Mouse (Mus musculus): Measurements from ENCODE around the gene Ldb1.

Ldb1 gene

GRCm38 (mm10) chr19:46044993-46045695 lies at the start of gene Ldb1:
TSS of gene Ldb1 (minus strand) at chr19:46045214.
- peak; percentile 90 for DNase-seq (ENCODE audit: low read depth, low spot score)

GRCm38 (mm10) chr19:46094144-46094543 lies 49.1 kb upstream of the Ldb1 start:
- DNase-seq (ENCODE audit: low read depth, low spot score) = no peak

- no peak for DNase-seq (ENCODE audit: low read depth, low spot score)
Measured at GRCm38 (mm10) chr19:46091641-46092040, 46.6 kb upstream of the Ldb1 start.

GRCm38 (mm10) chr19:46087871-46088270 lies 42.9 kb upstream of the Ldb1 start:
- peak; percentile 19 for DNase-seq (ENCODE audit: low read depth, low spot score)

- peak; percentile 66 for DNase-seq (ENCODE audit: low read depth, low spot score)
Measured at GRCm38 (mm10) chr19:46086337-46086736, 41.3 kb upstream of the Ldb1 start.

GRCm38 (mm10) chr19:46085185-46085584 lies 40.2 kb upstream of the Ldb1 start:
- no peak for DNase-seq (ENCODE audit: low read depth, low spot score)

- DNase-seq (ENCODE audit: low read depth, low spot score) = no peak
Measured at GRCm38 (mm10) chr19:46078535-46078934, 33.5 kb upstream of the Ldb1 start.

- peak; percentile 99 for DNase-seq (ENCODE audit: low read depth, low spot score)
Measured at GRCm38 (mm10) chr19:46075616-46076607, 30.9 kb upstream of the Ldb1 start, which contains the start of gene Nolc1. TSS of gene Nolc1 (plus strand) at chr19:46075863.

- DNase-seq (ENCODE audit: low read depth, low spot score) = no peak
Measured at GRCm38 (mm10) chr19:46074266-46074665, 29.3 kb upstream of the Ldb1 start.

GRCm38 (mm10) chr19:46073285-46073684 lies 28.3 kb upstream of the Ldb1 start:
- DNase-seq (ENCODE audit: low read depth, low spot score) = no peak

GRCm38 (mm10) chr19:46068054-46068453 lies 23.0 kb upstream of the Ldb1 start:
- DNase-seq (ENCODE audit: low read depth, low spot score) = no peak

GRCm38 (mm10) chr19:46060845-46061244 lies 15.8 kb upstream of the Ldb1 start:
- DNase-seq (ENCODE audit: low read depth, low spot score) = no peak

- no peak for DNase-seq (ENCODE audit: low read depth, low spot score)
Measured at GRCm38 (mm10) chr19:46058466-46058865, 13.5 kb upstream of the Ldb1 start.

- DNase-seq (ENCODE audit: low read depth, low spot score) = peak; percentile 63
Measured at GRCm38 (mm10) chr19:46056947-46057607, 12.1 kb upstream of the Ldb1 start.

GRCm38 (mm10) chr19:46056388-46056946 lies 11.5 kb upstream of the Ldb1 start:
- peak; percentile 90 for DNase-seq (ENCODE audit: low read depth, low spot score)

- DNase-seq (ENCODE audit: low read depth, low spot score) = no peak
Measured at GRCm38 (mm10) chr19:46055752-46056387, 10.9 kb upstream of the Ldb1 start.

GRCm38 (mm10) chr19:46050462-46050861 lies 5.4 kb upstream of the Ldb1 start:
- DNase-seq (ENCODE audit: low read depth, low spot score) = no peak

GRCm38 (mm10) chr19:46049129-46049528 lies 4.1 kb upstream of the Ldb1 start:
- DNase-seq (ENCODE audit: low read depth, low spot score) = no peak

- DNase-seq (ENCODE audit: low read depth, low spot score) = no peak
Measured at GRCm38 (mm10) chr19:46047426-46047825, 2.4 kb upstream of the Ldb1 start.

- no peak for DNase-seq (ENCODE audit: low read depth, low spot score)
Measured at GRCm38 (mm10) chr19:46046621-46047025, 1.6 kb upstream of the Ldb1 start.

GRCm38 (mm10) chr19:46045696-46046311 lies 790 bp upstream of the Ldb1 start:
- peak; percentile 77 for DNase-seq (ENCODE audit: low read depth, low spot score)
